Mouse (Mus musculus): ENCODE data around the gene Ccdc163.

Gene Ccdc163

GRCm38 (mm10) chr4:116782171-116782570 lies 73.9 kb downstream of the Ccdc163 start:
- DNase-seq = no peak

DNA sequence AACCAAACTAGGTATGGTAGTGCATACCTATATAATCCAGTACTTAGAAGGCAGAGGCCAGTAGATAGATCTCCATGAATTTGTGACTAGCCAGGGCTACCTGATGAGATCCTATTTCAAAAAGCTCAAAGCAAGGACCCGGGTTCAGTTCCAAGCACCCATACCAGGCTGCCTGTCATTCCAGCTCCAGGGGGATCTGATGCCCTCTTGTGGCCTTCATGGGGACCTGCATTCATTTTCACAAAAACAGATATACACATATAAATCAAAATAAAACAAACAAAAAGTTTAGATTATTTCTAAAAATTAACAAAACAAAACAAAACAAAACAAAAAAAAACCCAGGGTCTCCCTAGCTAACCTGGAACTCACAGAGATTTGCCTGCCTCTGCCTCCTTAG lies 78.3 kb downstream of the Ccdc163 start:
- no peak for DNase-seq

DNA sequence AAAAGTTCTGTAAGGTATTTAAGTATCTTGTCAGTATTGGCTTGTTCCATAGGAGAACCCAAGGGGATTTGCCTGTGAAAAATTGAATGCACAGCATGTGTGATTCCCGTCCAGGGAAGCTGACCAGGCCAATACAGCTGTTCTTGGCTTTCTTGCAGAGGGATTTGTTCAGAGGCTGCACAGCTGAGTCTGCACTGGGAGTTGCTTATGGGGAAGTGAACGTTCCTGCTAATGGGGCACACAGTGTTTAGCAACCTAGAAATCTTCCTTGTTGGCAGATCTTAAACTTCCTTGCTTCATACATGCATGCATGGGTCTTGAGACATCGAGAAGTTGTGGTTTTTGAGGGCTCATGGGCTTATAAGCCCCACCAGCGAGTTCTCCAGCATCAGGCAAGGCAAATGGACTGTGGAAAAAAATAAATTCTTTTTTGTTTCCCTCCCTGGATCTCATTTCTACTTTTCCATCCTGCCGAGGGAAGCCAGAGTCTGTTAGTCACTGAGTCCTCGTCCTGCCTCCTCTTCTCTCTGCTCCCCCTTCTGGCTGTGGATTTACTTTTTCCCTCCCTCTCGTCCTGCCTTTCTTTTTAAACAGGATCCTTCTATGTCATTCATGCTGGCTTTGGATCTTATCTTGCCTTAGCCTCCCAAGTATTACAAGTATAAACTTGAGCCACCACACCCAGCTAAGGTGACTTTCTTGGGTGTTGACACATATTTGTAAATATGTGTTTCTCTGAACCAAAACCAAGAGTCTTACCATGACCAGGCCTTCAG lies 79.9 kb downstream of the Ccdc163 start:
- DNase-seq = no peak

- DNase-seq = peak; percentile 89
These were observed 80.6 kb downstream of the Ccdc163 start for GRCm38 (mm10) chr4:116788956-116789355.

- DNase-seq = no peak
These were observed 84.1 kb downstream of the Ccdc163 start for GRCm38 (mm10) chr4:116792453-116792852.

DNA sequence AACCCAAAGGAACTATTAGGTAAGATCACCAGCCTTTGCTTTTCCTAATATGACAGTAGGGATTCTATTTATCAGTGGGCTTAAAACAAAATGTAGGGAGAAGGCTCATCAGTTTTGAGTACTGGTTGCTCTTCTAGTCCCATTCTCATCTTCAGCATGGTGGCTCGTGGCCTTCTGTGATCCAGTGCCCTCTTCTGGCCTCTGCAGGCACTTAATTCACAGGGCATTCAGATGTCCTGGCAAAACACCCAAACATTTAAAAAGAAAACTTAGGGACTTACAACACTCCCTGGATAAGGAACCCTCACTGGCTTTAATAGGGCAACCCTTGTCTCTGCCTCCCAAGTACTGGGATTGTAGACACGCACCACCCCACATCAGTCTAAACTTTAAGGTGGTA lies 86.0 kb downstream of the Ccdc163 start:
- DNase-seq = no peak

DNA sequence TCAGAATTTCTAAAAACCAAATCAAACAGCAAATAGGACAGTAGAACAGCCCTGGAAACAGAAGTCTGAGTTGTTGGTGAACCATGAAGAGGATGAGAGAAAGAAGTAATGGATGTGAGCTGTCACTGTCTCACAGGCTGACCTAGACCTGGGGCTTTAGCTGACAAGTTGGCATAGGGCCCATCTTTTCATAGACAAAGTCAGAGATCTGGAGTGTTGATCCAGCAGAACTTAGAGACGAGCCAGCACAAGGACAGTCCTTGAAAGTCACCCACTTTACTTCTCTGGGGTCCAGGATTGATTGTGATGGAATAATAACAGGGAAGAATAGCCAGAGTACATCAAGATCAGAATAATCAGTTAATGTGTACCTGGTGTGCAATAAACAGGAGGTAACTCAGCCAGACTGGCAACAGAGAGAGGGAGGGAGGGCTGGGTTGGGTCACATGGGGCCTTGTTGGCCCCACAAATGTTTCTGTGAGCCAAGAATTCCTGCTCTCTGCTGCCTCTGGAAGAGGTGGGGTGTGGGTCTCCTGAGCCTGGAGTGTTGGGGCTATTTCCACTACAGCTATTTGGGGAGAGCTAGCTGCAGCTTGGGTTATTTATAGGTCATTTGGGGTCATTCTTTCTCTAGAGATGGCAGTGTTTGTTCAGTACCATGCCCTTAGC lies 88.3 kb downstream of the Ccdc163 start:
- DNase-seq = peak; percentile 67

DNA sequence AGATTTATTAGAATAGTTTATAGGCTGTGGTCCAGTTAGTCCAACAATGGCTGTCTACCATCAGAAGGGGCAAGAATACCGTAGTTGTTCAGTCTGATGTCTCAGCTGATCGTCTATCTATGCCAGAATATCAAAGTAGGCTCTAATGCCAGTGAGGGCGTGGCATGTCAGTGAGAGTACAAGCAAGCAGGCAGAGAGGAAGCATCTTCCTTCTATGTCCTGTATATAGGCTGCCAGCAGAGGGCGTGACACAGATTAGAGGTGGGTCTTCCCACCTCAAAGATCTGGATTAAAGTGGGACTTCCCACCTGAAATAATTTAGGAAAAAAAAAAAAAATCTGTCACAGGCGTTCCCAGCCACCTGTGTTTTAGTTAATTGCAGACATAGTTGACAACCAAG lies 91.6 kb downstream of the Ccdc163 start:
- DNase-seq = no peak
